Mouse (Mus musculus): ENCODE results near the gene Dnajc30. TPM values are rescaled to one million over a fixed set of nuclear protein-coding genes. Genes with fewer than 3 reads are reported as not detected.
"Not testable (repeated sequence)": the region's sequence is repeated elsewhere in the genome, so short reads cannot be mapped to it uniquely, and the experiment has no call there.

Dnajc30 gene
- polyA plus RNA-seq, 1 experiment from 2014 or later = 36.3 TPM

DNA sequence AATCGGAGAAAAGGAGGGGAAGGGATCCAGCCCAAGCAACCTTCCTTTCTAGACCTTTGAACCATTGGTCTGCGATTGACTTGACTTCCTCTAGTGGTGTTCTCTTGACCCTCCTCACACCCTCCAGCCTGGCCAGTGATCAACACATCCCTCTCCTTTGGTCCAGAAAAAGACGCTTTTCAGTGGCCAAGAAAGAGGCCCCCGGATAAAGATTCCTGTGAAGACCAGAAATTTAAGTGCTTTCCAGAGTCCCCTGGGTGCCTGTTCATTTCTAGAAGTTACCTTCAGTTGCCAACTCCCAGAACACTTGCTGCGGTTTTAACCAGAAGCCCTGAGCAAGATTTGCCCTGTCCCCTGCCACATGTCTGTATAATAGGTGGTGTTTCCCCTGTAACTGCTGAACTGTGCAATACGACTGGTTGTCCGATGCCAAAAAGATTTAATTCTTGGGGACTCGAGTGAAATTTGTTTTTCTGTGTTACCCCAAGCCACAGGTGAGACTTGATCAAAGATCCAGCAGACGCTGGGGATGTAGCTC, 976 bp downstream of the Dnajc30 start, which contains the start of gene Bud23:
Bud23 (minus strand) TSS at position 51 of the 538 bp plus-strand sequence.
- 70% methylated on average over 9 of the region's 9 CpGs for WGBS
- H3K27me3 ChIP-seq; H3K9me3 ChIP-seq (replicated peaks); ATAC-seq (ENCODE audit: insufficient number of reproducible peaks, low FRiP score, low TSS enrichment, low read depth): not testable (repeated sequence)
- peak within 1 kb of the TSS; percentile 85 for H3K9ac ChIP-seq
- H3K4me1 ChIP-seq = peaks cover 20% of the 10 kb centered on the region
- H3K4me2 ChIP-seq (replicated peaks) = peak within 1 kb of the TSS; percentile 87
- H3K27ac ChIP-seq (replicated peaks) = peak within 1 kb of the TSS; percentile 66; the same call in 1 of the 2 replicates
- H3K4me3 ChIP-seq (replicated peaks) = peak within 1 kb of the TSS; percentile 97
- peaks cover 39% of the 10 kb centered on the region for H3K36me3 ChIP-seq

DNA sequence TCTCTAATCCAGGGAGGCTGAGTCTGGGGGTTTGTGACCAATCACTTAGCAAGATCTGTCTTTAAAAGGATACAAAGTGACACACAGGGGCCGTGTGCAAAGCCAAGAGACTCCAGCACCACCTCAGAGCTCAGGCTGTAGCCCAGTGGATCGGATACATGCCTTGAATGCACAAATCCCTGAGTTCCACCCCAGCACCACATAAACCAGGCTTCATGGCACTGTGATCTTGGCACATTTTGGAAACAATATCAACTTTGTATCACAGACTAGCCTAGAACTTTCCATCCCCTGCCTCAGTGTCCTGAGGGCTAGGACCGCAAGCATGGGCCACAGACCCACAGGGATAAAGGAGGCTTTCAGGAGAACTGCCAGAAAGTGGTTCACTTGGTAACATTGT, 2.0 kb downstream of the Dnajc30 start:
- Histone ChIP-seq H3K4me2 (replicated peaks) (no peak overlapping the region), H3K9me3 (replicated peaks) (no peaks in the 10 kb centered on the region), H3K27ac (replicated peaks) (no peak overlapping the region), H3K27me3 (no peaks in the 10 kb centered on the region), H3K9ac (no peak overlapping the region), H3K36me3 (peaks cover 29% of the 10 kb centered on the region), H3K4me1 (peaks cover 20% of the 10 kb centered on the region), H3K4me3 (replicated peaks) (no peak overlapping the region)
- ATAC-seq (ENCODE audit: insufficient number of reproducible peaks, low FRiP score, low TSS enrichment, low read depth) = no peak
- WGBS = 92% methylated on average over 3 of the region's 3 CpGs

DNA sequence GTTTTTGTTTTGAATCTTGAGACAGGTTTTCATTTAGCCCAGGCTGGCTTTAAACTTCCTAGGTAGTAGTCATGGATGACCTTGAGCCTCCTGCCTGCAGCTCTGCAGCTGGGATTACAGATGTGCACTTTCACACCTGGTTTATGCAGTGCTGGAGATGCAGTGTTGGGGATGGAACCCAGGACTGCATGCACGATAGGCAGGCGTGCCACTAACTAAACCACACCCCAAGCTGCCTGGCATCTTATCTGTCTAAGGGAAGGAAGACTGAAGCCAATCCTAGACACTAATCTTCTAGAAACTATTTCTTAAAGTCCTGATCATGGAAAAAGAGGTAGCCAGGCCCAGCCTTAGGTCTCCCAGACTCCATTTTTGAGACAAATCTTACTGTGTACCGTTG, 6.4 kb downstream of the Dnajc30 start:
- no peak overlapping the region for H3K4me2 ChIP-seq (replicated peaks)
- ATAC-seq (ENCODE audit: insufficient number of reproducible peaks, low FRiP score, low TSS enrichment, low read depth) = no peak

DNA sequence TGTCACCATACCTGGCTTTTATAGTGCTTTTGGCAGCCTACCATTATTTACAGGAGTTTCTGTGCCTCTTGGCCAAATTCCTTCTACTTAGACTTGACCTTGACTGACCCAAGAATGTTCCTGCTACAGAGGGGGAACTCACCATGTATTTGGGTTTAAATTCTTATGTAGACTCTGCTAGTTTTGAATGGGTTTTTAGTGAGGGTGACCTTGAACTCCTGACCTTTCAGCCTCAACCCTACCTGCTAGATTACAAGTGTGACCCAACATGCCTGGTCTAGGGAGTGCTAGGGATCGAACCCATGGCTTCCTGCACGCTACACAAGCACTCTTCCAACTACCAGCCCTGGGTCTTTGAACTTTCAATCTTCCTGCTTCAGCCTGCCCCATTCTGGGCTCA, 8.1 kb downstream of the Dnajc30 start:
- ATAC-seq (ENCODE audit: insufficient number of reproducible peaks, low FRiP score, low TSS enrichment, low read depth) = no peak
- H3K36me3 ChIP-seq = peaks cover 29% of the 10 kb centered on the region
- H3K4me1 ChIP-seq = peaks cover 21% of the 10 kb centered on the region
- H3K27me3 ChIP-seq = no peaks in the 10 kb centered on the region
- H3K4me3 ChIP-seq (replicated peaks) = no peak overlapping the region
- no peaks in the 10 kb centered on the region for H3K9me3 ChIP-seq (replicated peaks)
- 89% methylated on average over 2 of the region's 2 CpGs for WGBS
- H3K27ac ChIP-seq (replicated peaks) = no peak overlapping the region
- no peak overlapping the region for H3K4me2 ChIP-seq (replicated peaks)
- no peak overlapping the region for H3K9ac ChIP-seq

More for the DNA sequence above, 6.4 kb downstream of the Dnajc30 start:
- WGBS = 81% methylated on average over 3 of the region's 3 CpGs
- Histone ChIP-seq H3K36me3 (peaks cover 37% of the 10 kb centered on the region), H3K4me1 (peaks cover 20% of the 10 kb centered on the region), H3K27ac (replicated peaks) (no peak overlapping the region), H3K27me3 (no peaks in the 10 kb centered on the region), H3K4me3 (replicated peaks) (no peak overlapping the region), H3K9ac (no peak overlapping the region), H3K9me3 (replicated peaks) (no peaks in the 10 kb centered on the region)

DNA sequence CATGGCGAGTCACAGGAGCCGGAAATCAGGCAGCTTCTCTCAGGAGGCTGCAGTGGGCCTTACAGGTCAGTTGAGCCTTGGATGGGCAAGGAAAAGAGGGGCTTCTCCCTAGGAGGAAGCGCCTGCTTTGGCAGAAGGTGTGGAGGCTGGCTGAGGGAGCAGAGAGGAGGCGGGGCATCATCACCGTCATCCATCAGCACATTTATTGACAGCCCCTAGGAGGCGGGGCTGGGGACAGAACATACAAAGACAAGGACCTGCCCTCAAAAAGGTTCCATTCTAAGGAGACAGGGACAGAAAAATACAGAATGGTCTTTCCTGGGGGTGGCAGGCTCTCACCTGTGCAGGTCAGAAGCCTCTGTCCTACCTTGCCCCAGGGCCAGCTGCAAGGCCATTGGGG, 8.7 kb downstream of the Dnajc30 start:
- H3K27ac ChIP-seq (replicated peaks) = no peak overlapping the region
- peaks cover 23% of the 10 kb centered on the region for H3K36me3 ChIP-seq
- no peak for ATAC-seq (ENCODE audit: insufficient number of reproducible peaks, low FRiP score, low TSS enrichment, low read depth)
- 75% methylated on average over 6 of the region's 6 CpGs for WGBS
- peaks cover 23% of the 10 kb centered on the region for H3K4me1 ChIP-seq
- no peak overlapping the region for H3K9ac ChIP-seq
- H3K9me3 ChIP-seq (replicated peaks) = no peaks in the 10 kb centered on the region
- no peak overlapping the region for H3K4me3 ChIP-seq (replicated peaks)
- H3K27me3 ChIP-seq = no peaks in the 10 kb centered on the region
- no peak overlapping the region for H3K4me2 ChIP-seq (replicated peaks)

DNA sequence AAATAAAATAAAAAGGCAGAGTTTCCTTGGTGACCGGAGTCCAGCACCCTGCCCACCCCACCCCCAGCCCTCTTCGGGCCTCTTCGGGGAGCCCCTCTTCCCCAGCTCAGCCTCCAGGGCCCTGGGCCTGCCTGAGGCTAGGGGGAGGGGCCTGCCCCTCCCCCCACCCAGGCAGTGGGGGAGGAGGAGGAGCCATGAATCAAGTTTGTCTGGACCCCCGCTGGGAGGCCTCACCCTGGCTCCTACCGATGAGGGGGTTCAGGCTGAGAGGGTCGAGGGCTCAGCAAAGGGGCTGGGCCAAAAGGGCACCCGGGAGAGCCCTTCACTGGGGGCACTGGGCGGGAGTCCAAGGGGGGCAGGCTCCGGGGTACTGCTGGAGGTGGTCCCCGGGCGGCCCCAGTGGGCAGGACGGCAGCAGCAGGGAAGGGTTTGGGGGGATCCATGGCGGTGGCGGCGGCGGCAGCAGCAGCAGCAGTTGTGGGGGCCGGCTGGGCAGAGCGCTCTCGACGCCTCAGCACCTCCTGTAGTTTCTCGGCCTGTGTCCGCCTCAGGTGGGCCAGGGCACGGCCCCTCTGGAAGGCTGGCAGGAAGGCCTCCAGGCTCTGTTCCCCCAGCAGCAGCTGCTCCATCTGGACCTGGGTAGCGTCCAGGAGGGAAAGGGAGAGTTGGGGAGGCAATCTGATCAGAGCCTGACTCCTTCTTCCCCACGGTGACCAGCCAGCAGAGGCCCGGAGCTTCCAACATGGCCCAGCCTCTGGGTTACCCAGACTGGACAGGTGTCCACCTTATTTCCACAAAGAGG, 9.5 kb downstream of the Dnajc30 start:
- Histone ChIP-seq H3K27ac (replicated peaks) (no peak overlapping the region), H3K4me1 (peaks cover 27% of the 10 kb centered on the region), H3K9me3 (replicated peaks) (no peaks in the 10 kb centered on the region), H3K4me2 (replicated peaks) (peak overlapping the region; percentile 19; the same call in 1 of the 2 replicates), H3K9ac (no peak overlapping the region), H3K4me3 (replicated peaks) (no peak overlapping the region), H3K36me3 (peaks cover 16% of the 10 kb centered on the region), H3K27me3 (no peaks in the 10 kb centered on the region)
- WGBS = 29% methylated on average over 23 of the region's 26 CpGs
- ATAC-seq (ENCODE audit: insufficient number of reproducible peaks, low FRiP score, low TSS enrichment, low read depth) = no peak

DNA sequence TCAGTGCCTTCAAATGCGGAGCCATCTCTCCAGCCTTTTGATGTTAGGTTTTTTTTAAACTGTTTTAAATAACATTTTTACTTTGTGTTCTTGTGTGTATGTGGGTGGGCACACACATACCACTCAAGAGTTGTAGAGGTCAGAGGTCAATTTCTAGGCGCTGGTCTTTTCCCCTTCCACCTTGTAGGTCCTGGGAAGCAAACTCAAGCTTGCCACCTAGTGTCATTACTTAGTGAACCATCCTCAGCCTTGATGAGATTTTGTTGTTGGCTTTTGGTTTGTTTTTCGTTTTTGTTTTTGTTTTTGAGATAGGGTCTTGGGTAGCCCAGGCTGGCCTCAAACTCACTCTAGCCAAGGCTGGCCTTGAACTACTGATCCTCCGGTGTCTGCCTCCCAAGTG, 11.7 kb downstream of the Dnajc30 start:
- no peak overlapping the region for H3K4me3 ChIP-seq (replicated peaks)
- H3K27me3 ChIP-seq = no peaks in the 10 kb centered on the region
- H3K4me2 ChIP-seq (replicated peaks) = no peak overlapping the region
- no peaks in the 10 kb centered on the region for H3K9me3 ChIP-seq (replicated peaks)
- WGBS = 70% methylated on average over 4 of the region's 4 CpGs
- H3K9ac ChIP-seq = no peak overlapping the region
- no peak overlapping the region for H3K27ac ChIP-seq (replicated peaks)
- peaks cover 28% of the 10 kb centered on the region for H3K4me1 ChIP-seq
- H3K36me3 ChIP-seq = peaks cover 16% of the 10 kb centered on the region
- ATAC-seq (ENCODE audit: insufficient number of reproducible peaks, low FRiP score, low TSS enrichment, low read depth) = no peak

DNA sequence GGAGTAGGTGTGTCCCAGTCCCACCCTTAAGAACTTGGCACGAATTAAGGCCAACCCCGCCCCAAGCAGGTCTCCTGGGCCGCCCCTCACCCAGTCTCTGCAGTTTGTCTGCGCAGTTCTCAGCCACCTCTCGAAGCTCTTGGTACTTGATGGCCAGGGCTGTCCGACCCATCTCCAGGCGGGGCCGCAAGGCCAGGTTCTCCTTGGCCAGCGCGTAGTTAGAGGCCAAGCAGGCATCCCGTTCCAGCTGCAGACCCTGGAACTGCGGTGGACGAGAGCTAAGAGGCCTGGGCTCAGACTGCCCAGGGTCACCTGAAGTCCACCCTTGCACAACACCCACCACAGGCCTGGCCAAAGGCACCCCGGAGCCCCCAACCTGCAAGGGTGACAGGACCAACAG, 12.4 kb downstream of the Dnajc30 start:
- Histone ChIP-seq H3K4me3 (replicated peaks) (peak overlapping the region; percentile 93; the same call in 1 of the 2 replicates), H3K27ac (replicated peaks) (no peak overlapping the region), H3K9me3 (replicated peaks) (no peaks in the 10 kb centered on the region), H3K4me2 (replicated peaks) (peak overlapping the region; percentile 80; the same call in 1 of the 2 replicates), H3K27me3 (no peaks in the 10 kb centered on the region), H3K4me1 (peaks cover 28% of the 10 kb centered on the region), H3K9ac (no peak overlapping the region), H3K36me3 (peaks cover 16% of the 10 kb centered on the region)
- 89% methylated on average over 14 of the region's 14 CpGs for WGBS
- ATAC-seq (ENCODE audit: insufficient number of reproducible peaks, low FRiP score, low TSS enrichment, low read depth) = no peak

DNA sequence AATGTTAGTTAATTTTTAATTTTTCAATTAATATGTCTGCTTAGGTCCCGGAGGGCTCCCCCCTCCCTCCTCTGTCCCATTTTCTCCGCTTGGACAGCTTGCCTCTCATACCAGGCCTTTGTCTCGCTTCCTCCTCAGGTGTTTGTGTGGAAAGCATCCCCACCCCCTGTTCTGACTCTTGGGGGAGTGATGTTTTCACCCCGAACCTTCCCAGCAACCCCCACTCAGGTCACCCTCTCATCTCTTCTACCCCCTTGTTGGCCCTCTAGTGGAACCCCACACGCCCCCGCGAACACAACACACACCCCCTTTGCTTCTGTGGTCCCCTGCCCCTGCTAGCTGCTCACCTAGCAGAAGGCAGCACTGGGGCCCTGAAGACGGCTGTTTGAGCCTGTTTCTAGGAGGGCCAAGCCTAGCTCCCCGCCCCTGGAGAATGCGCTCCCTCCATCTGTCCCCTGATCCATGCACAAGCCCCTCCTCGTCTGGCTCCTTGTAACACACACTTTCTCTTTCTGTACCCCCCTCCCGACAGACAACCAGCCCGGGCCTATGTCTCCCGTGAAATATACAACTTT, 13.0 kb downstream of the Dnajc30 start:
- Histone ChIP-seq H3K4me2 (replicated peaks) (peak overlapping the region; percentile 80), H3K27me3 (no peaks in the 10 kb centered on the region), H3K9me3 (replicated peaks) (no peaks in the 10 kb centered on the region), H3K4me1 (peaks cover 28% of the 10 kb centered on the region), H3K4me3 (replicated peaks) (peak overlapping the region; percentile 93), H3K36me3 (peaks cover 13% of the 10 kb centered on the region), H3K9ac (peak overlapping the region; percentile 93), H3K27ac (replicated peaks) (peak overlapping the region; percentile 89)
- 13% methylated on average over 14 of the region's 14 CpGs for WGBS
- peak; percentile 55 for ATAC-seq (ENCODE audit: insufficient number of reproducible peaks, low FRiP score, low TSS enrichment, low read depth)

DNA sequence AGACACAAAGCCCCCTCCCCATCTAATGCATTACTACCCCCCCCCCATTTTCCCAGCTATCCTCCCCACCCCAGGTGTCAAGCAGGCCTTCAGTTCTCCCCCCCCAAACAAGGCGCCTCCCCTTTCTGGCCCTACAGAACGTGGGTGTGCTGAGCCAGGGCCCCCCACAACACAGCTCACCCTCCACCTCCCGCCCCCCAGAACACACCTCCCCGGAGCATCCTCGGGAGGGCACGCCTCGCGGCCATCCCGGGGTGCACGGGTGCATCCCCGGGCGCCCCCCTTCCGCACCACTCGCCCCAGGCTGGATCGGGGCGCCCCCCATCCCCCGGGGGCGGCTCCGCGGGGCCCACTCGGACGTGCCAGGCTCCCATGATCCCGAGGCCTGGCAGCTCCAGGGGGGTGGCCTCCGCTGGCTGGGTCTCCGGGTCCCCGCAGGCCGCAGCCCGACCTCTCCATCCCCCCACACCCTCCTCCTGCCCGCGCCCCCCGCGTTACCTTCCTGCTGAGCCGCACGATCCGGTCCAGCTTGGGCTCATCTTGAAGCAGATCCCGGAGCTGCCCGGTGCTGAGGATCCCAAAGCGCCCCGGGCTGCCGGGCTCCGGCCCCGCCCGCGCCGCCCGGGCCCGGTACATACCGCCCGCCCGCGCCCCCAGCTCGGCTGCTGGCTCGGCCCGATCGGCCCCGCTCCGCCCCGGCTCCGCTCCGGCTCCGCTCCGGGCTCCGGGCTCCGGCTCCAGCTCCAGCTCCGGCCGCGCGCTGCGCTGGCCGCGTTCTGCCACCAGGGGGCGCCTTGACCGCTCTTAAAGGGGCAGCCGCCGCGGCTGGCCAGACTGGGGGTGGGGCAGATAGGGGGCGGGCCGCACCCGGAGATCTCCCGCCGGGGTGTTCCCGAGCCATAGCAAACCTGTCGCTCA, 13.8 kb downstream of the Dnajc30 start, which contains the start of gene Vps37d:
Vps37d (minus strand) TSS at position 703 of the 918 bp plus-strand sequence.
- ATAC-seq (ENCODE audit: insufficient number of reproducible peaks, low FRiP score, low TSS enrichment, low read depth) = peak; percentile 83
- Histone ChIP-seq H3K36me3 (peaks cover 5% of the 10 kb centered on the region), H3K4me3 (replicated peaks) (peak within 1 kb of the TSS; percentile 93), H3K4me1 (peaks cover 28% of the 10 kb centered on the region), H3K4me2 (replicated peaks) (peak within 1 kb of the TSS; percentile 80), H3K27ac (replicated peaks) (peak within 1 kb of the TSS; percentile 89), H3K9me3 (replicated peaks) (no peaks in the 10 kb centered on the region), H3K27me3 (no peaks in the 10 kb centered on the region), H3K9ac (peak within 1 kb of the TSS; percentile 93)
- WGBS = under 1% methylated on average over 72 of the region's 83 CpGs
